8 mouse cellular contexts compared by ENCODE assay signal in the genomic region with DNA sequence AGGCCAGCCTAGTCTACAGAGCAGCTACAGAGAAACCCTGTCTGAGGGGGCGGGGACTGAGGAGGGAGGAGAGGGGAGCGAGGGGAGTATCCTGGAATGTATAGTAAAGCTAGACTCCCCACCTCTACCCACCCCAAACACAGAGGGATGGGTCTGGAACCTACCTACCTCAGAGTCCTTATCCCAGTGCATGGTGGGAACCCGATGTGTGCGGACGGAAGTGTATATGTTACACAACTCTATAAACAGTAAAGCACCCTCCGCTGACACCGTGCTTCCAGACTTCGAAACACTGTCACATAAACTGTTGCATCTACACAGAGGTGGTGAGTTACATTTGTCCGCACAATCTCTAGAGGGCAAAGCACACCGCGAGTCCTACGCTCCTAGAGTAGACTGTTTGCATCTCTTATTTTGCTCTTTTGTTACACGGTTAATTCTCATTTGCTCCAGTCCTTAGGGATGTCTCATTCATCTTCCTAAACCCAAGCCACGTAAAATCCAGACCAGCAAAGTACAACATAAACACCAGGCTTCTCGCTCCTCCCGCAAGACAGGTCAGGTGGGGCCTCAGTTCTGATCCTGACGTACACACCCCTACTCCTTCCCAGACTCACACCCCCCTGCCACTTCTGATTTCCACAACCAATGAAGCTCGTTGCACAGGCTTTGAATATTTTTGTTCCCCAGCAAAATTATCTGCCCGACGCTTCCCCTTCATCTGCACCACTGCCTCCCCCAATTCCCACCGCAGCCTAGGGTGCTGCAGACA. TPM values are rescaled to one million over a fixed set of nuclear protein-coding genes. Genes with fewer than 3 reads are reported as not detected.
DNase-seq lines count a peak whose midpoint lies in the region; ATAC-seq and TF ChIP-seq lines count a peak whose summit lies in the region.

No protein-coding gene starts in this region.

- ATAC-seq in frontal cortex, adult (ENCODE audit: low TSS enrichment): peak; percentile 55
- ATAC-seq in Patski: peak; percentile 31
- ATAC-seq in hindbrain, embryonic 12.5 days (ENCODE audit: low FRiP score): peak; percentile 74
- ATAC-seq in liver, embryonic 14.5 days (ENCODE audit: insufficient read depth): peak; percentile 77

- TF ChIP-seq EP300 in liver, embryonic 14.5 days (IDR thresholded peaks at IDR 0.05; ENCODE audit: low read depth): no peak

- H3K27ac ChIP-seq in embryonic facial prominence, embryonic 10.5 days (replicated peaks): peak overlapping the region; percentile 76
- no peak overlapping the region for H3K27ac ChIP-seq in hindbrain, embryonic 12.5 days
- H3K27ac ChIP-seq in liver, embryonic 14.5 days: peak overlapping the region; percentile 40

- CTCF ChIA-PET in Patski (lab: Charles Lee): interaction anchor here (1.1 to 2.1 kb wide), 5 partner anchors 11 to 118 kb away, joined by 3 to 8 read pairs (median 5); no protein-coding TSS in a partner anchor

- H3K9me3 ChIP-seq in embryonic facial prominence, embryonic 10.5 days: no peaks in the 10 kb centered on the region
- H3K9me3 ChIP-seq in hindbrain, embryonic 12.5 days (replicated peaks): no peaks in the 10 kb centered on the region
- no peaks in the 10 kb centered on the region for H3K9me3 ChIP-seq in liver, embryonic 14.5 days (ENCODE audit: control insufficient read depth, low read length)

- H3K4me1 ChIP-seq in embryonic facial prominence, embryonic 10.5 days: peaks cover 12% of the 10 kb centered on the region
- peaks cover 6% of the 10 kb centered on the region for H3K4me1 ChIP-seq in hindbrain, embryonic 12.5 days
- peaks cover 5 to 6% of the 10 kb centered on the region in 2 experiments; a peak in 2 of 4 replicates for H3K4me1 ChIP-seq in liver, embryonic 14.5 days (replicated peaks; ENCODE audit: control insufficient read depth in 2 of 2, insufficient read depth in 2 of 2, low read length in 1 of 2)

- H3K4me2 ChIP-seq in hindbrain, embryonic 12.5 days (replicated peaks): peak overlapping the region; percentile 96
- peak overlapping the region; percentile 98 for H3K4me2 ChIP-seq in liver, embryonic 14.5 days (ENCODE audit: low read depth)

- TF ChIP-seq CTCF in Patski (IDR thresholded peaks at IDR 0.05): no peak
- TF ChIP-seq CTCF in liver, embryonic 14.5 days (IDR thresholded peaks at IDR 0.05; ENCODE audit: low read depth): no peak

- peak overlapping the region; percentile 72 for H3K9ac ChIP-seq in hindbrain, embryonic 12.5 days
- peak overlapping the region; percentile 78 for H3K9ac ChIP-seq in liver, embryonic 14.5 days (replicated peaks)

- no peak for DNase-seq in frontal cortex, postnatal 14 days (ENCODE audit: low spot score in 2 of 2)
- DNase-seq in Patski (ENCODE audit: low read depth, low spot score): no peak
- DNase-seq in embryonic facial prominence, embryonic 10.5 days (ENCODE audit: low spot score): peak; percentile 47
- DNase-seq in liver, embryonic 14.5 days (ENCODE audit: low read depth in 3 of 3, low spot score in 3 of 3): peak in 2 of 3 experiments; percentile 22 to 33
- peak; percentile 18 to 20 for DNase-seq in natural killer cell, adult 2 months (ENCODE audit: low spot score in 2 of 2)
- DNase-seq in layer of hippocampus, adult 9-11 months: no peak

- H3K36me3 ChIP-seq in embryonic facial prominence, embryonic 10.5 days (replicated peaks): no peaks in the 10 kb centered on the region
- H3K36me3 ChIP-seq in hindbrain, embryonic 12.5 days: no peaks in the 10 kb centered on the region
- H3K36me3 ChIP-seq in liver, embryonic 14.5 days (replicated peaks; ENCODE audit: control insufficient read depth, insufficient read depth, low read depth): no peaks in the 10 kb centered on the region

- under 1% methylated on average over 21 of the region's 21 CpGs for WGBS in embryonic facial prominence, embryonic 10.5 days
- WGBS in hindbrain, embryonic 12.5 days: under 1% methylated on average over 21 of the region's 21 CpGs
- WGBS in liver, embryonic 14.5 days (ENCODE audit: insufficient replicate concordance): under 1% methylated on average over 21 of the region's 21 CpGs

- H3K4me3 ChIP-seq in embryonic facial prominence, embryonic 10.5 days: peak overlapping the region; percentile 79
- peak overlapping the region; percentile 70 for H3K4me3 ChIP-seq in hindbrain, embryonic 12.5 days
- peak overlapping the region; percentile 70 to 75 for H3K4me3 ChIP-seq in liver, embryonic 14.5 days (ENCODE audit: insufficient read depth in 1 of 2, low read depth in 2 of 2, low read length in 2 of 2)

- H3K27me3 ChIP-seq in Patski: no peaks in the 10 kb centered on the region
- H3K27me3 ChIP-seq in embryonic facial prominence, embryonic 10.5 days (replicated peaks; ENCODE audit: low read depth, poor library complexity, severe bottlenecking): no peaks in the 10 kb centered on the region
- H3K27me3 ChIP-seq in hindbrain, embryonic 12.5 days: no peaks in the 10 kb centered on the region
- no peaks in the 10 kb centered on the region for H3K27me3 ChIP-seq in liver, embryonic 14.5 days (ENCODE audit: control insufficient read depth, insufficient read depth, low read length)

- in situ Hi-C loops in Patski (cut with MboI; ENCODE audit: low pct_unique_long_range_greater_than_20kb): loop anchor here (25.0 kb wide), 1 partner anchor 220 kb away; the partner anchor contains the start of gene Kif28

- POLR2A ChIA-PET in Patski (lab: Charles Lee): interaction anchor here (0.6 to 1.4 kb wide), 5 partner anchors 12 to 115 kb away, joined by 3 to 4 read pairs (median 3); no protein-coding TSS in a partner anchor

RNA-seq across cellular contexts. Expression of gene Smyd3, which starts 0.7 kb away (rescaled TPM):
- 12.7 TPM for polyA plus RNA-seq in Patski (2021)
- 20.7 and 21.5 TPM in 2 replicates for polyA plus RNA-seq in embryonic facial prominence, embryonic 10.5 days (2016; fragmentation: Nextera tagmentation; extraction: Ambion mirVana)
- 19.4 and 20.8 TPM in 2 replicates for polyA plus RNA-seq in hindbrain, embryonic 12.5 days (2016; fragmentation: Nextera tagmentation; extraction: Ambion mirVana)
- 1.5 and 2.6 TPM in 2 replicates for polyA plus RNA-seq in liver, embryonic 14.5 days (2012; rRNA removed)
- polyA plus RNA-seq in liver, embryonic 14.5 days (2014; fragmentation: Nextera tagmentation; extraction: Ambion mirVana): 6.3 and 6.6 TPM in 2 replicates

RNA-seq across cellular contexts. Expression of gene Tfb2m, which starts 28.9 kb away (rescaled TPM):
- polyA plus RNA-seq in Patski (2021): 28.7 TPM
- 25.1 and 28.1 TPM in 2 replicates for polyA plus RNA-seq in embryonic facial prominence, embryonic 10.5 days (2016; fragmentation: Nextera tagmentation; extraction: Ambion mirVana)
- polyA plus RNA-seq in hindbrain, embryonic 12.5 days (2016; fragmentation: Nextera tagmentation; extraction: Ambion mirVana): 30.0 and 34.8 TPM in 2 replicates
- polyA plus RNA-seq in liver, embryonic 14.5 days (2012; rRNA removed): 4.0 and 6.5 TPM in 2 replicates
- 7.8 and 9.4 TPM in 2 replicates for polyA plus RNA-seq in liver, embryonic 14.5 days (2014; fragmentation: Nextera tagmentation; extraction: Ambion mirVana)

RNA-seq across cellular contexts. Expression of gene Cnst, which starts 29.0 kb away (rescaled TPM):
- 10.4 TPM for polyA plus RNA-seq in Patski (2021)
- 21.0 and 21.6 TPM in 2 replicates for polyA plus RNA-seq in embryonic facial prominence, embryonic 10.5 days (2016; fragmentation: Nextera tagmentation; extraction: Ambion mirVana)
- polyA plus RNA-seq in hindbrain, embryonic 12.5 days (2016; fragmentation: Nextera tagmentation; extraction: Ambion mirVana): 32.1 and 33.4 TPM in 2 replicates
- polyA plus RNA-seq in liver, embryonic 14.5 days (2012; rRNA removed): 7.5 and 9.5 TPM in 2 replicates
- 10.2 and 11.6 TPM in 2 replicates for polyA plus RNA-seq in liver, embryonic 14.5 days (2014; fragmentation: Nextera tagmentation; extraction: Ambion mirVana)

Comparison
In these comparisons a context has a peak if more than half of its experiments do, and no peak if none do; other contexts are left out.
1. DNase-seq: peak in embryonic facial prominence, embryonic 10.5 days (single experiment), liver, embryonic 14.5 days (2 of 3) and natural killer cell, adult 2 months (2 of 2); none in frontal cortex, postnatal 14 days (0 of 2), Patski (single experiment) and layer of hippocampus, adult 9-11 months (single experiment).
2. Peak in every context shown above with its lines, with median percentiles within 50 percentile points of each other: ATAC-seq and H3K4me3 ChIP-seq.